Mouse (Mus musculus): Measurements from ENCODE around the gene Pkd1l1.

DNA sequence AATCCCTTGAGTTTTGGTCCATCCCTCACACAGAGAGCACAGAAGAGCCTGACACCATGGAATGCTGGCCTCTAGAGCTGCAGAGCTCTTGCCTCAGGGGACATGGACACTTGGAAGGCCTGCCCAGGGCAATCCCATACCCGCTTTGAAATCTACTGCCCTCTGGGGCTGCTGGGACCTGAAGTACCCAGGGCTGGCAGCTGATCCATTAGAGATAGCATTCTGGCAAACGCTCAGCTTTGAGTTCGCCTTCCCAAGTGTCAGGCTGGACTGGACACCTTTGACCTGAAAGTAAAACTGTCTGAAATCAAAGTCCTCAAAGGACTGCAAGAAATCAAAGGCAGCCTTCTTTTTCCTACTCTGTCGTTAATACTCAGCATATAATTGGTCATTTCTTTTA, 15.0 kb downstream of the Pkd1l1 start:
- no peak for TF ChIP-seq CTCF (IDR thresholded peaks at IDR 0.05; ENCODE audit: control insufficient read depth, insufficient read depth, insufficient replicate concordance, low read depth, low read length)
- TF ChIP-seq POLR2A (IDR thresholded peaks at IDR 0.05; ENCODE audit: control insufficient read depth, low read depth, low read length): no peak

Data from testis, adult 2 months (tissue).